Mouse (Mus musculus) effector memory CD4-positive, alpha-beta T cell, adult 7 months (primary cell): ENCODE data around the gene Als2cl. TPM values are rescaled to one million over a fixed set of nuclear protein-coding genes. Genes with fewer than 3 reads are reported as not detected.

Source experiments
- polyA plus RNA-seq: library from polyadenylated mRNA; unstranded; fragments of 100-300 nt; shearing (Covaris generic); gene quantifications from one replicate; pipeline ENCODE4 v1.2.1, GENCODE M21; 2017

The Als2cl gene
- 21.2 TPM for polyA plus RNA-seq

GRCm38 (mm10) chr9:110879191-110879920 lies at the start of gene Als2cl:
Gene Als2cl (plus strand): TSS chr9:110879870.

GRCm38 (mm10) chr9:110834411-110834810 lies 45.3 kb upstream of the Als2cl start, which contains the start of gene Prss45:
Gene Prss45 (plus strand): TSS chr9:110834588.

GRCm38 (mm10) chr9:110844206-110844605 lies 35.5 kb upstream of the Als2cl start, which contains the start of gene Prss46:
Gene Prss46 (plus strand): TSS chr9:110844506.

GRCm38 (mm10) chr9:110857781-110858472 lies 21.7 kb upstream of the Als2cl start, which contains the start of gene Prss50:
Gene Prss50 (plus strand): TSS chr9:110857967.

GRCm38 (mm10) chr9:110879998-110880561 lies 410 bp downstream of the Als2cl start, which contains the start of gene Tmie:
Gene Tmie (minus strand): TSS chr9:110880113.

GRCm38 (mm10) chr9:110916786-110917185 lies 37.1 kb downstream of the Als2cl start, which contains the start of gene Fam240a:
Gene Fam240a (minus strand): TSS chr9:110916861.

GRCm38 (mm10) chr9:110945926-110946325 lies 66.3 kb downstream of the Als2cl start, which contains the start of gene Tdgf1:
Gene Tdgf1 (minus strand): TSS chr9:110946158.

Other genes with a start within 250 kb of the Als2cl start
- gene Nbeal2, start 225.7 kb upstream of the Als2cl start, polyA plus RNA-seq = 86.4 TPM
- 200 TPM for gene Ccdc12, start 223.4 kb upstream of the Als2cl start, polyA plus RNA-seq
- not detected for gene Myl3, start 138.0 kb upstream of the Als2cl start, polyA plus RNA-seq
- 0.34 TPM for gene Pth1r, start 132.7 kb upstream of the Als2cl start, polyA plus RNA-seq
- gene Prss42, start 81.7 kb upstream of the Als2cl start, polyA plus RNA-seq = not detected
- gene Prss44, start 65.9 kb upstream of the Als2cl start, polyA plus RNA-seq = 0.91 TPM
- 0.38 TPM for gene Prss43, start 53.2 kb upstream of the Als2cl start, polyA plus RNA-seq
- gene Prss45, start 45.3 kb upstream of the Als2cl start, polyA plus RNA-seq = not detected
- gene Prss46, start 35.4 kb upstream of the Als2cl start, polyA plus RNA-seq = not detected
- gene Prss50, start 21.9 kb upstream of the Als2cl start, polyA plus RNA-seq = not detected
- 0.79 TPM for gene Tmie, start 243 bp downstream of the Als2cl start, polyA plus RNA-seq
- gene Fam240a, start 37.0 kb downstream of the Als2cl start, polyA plus RNA-seq = not detected
- 0.88 TPM for gene Tdgf1, start 66.3 kb downstream of the Als2cl start, polyA plus RNA-seq
- gene Lrrc2, start 71.7 kb downstream of the Als2cl start, polyA plus RNA-seq = not detected
- not detected for gene Rtp3, start 110.7 kb downstream of the Als2cl start, polyA plus RNA-seq
- gene Ltf, start 139.4 kb downstream of the Als2cl start, polyA plus RNA-seq = not detected
- 17.9 TPM for gene Ccrl2, start 177.6 kb downstream of the Als2cl start, polyA plus RNA-seq
- gene Lrrfip2, start 237.7 kb downstream of the Als2cl start, polyA plus RNA-seq = 40.4 TPM